Mouse (Mus musculus) testis, postnatal 14 days (tissue): ENCODE results near the gene Pcp4l1.
"Not testable (repeated sequence)": the region's sequence is repeated elsewhere in the genome, so short reads cannot be mapped to it uniquely, and the experiment has no call there.

ENCODE experiments used
- DNase-seq: peaks from one replicate; pipeline ENCODE4 v3.0.0; 2021; ENCODE audit warnings: low spot score

Gene Pcp4l1

GRCm38 (mm10) chr1:171195887-171196397 is at the start of gene Pcp4l1:
Gene Pcp4l1 (minus strand): TSS chr1:171196268.
- DNase-seq: peak; percentile 64

- DNase-seq: no peak
Observed at GRCm38 (mm10) chr1:171245353-171245752, 49.3 kb upstream of the Pcp4l1 start.

GRCm38 (mm10) chr1:171241952-171242351 is 45.9 kb upstream of the Pcp4l1 start:
- DNase-seq: not testable (repeated sequence)

GRCm38 (mm10) chr1:171240911-171241310 is 44.8 kb upstream of the Pcp4l1 start:
- no peak for DNase-seq

GRCm38 (mm10) chr1:171239992-171240744 is 44.1 kb upstream of the Pcp4l1 start:
- DNase-seq: no peak

- DNase-seq: no peak
Observed at GRCm38 (mm10) chr1:171238463-171238862, 42.4 kb upstream of the Pcp4l1 start.

- no peak for DNase-seq
Observed at GRCm38 (mm10) chr1:171237438-171237837, 41.4 kb upstream of the Pcp4l1 start.

GRCm38 (mm10) chr1:171235791-171236190 is 39.7 kb upstream of the Pcp4l1 start:
- DNase-seq: no peak

- no peak for DNase-seq
Observed at GRCm38 (mm10) chr1:171234538-171234937, 38.5 kb upstream of the Pcp4l1 start.

GRCm38 (mm10) chr1:171234126-171234525 is 38.1 kb upstream of the Pcp4l1 start, which contains the start of gene Fcer1g:
Gene Fcer1g (minus strand): TSS chr1:171234365.
- no peak for DNase-seq

- DNase-seq: peak; percentile 47
Observed at GRCm38 (mm10) chr1:171232800-171233730, 37.0 kb upstream of the Pcp4l1 start.

- no peak for DNase-seq
Observed at GRCm38 (mm10) chr1:171232348-171232747, 36.3 kb upstream of the Pcp4l1 start.

GRCm38 (mm10) chr1:171231844-171232243 is 35.8 kb upstream of the Pcp4l1 start:
- DNase-seq: no peak

- DNase-seq: no peak
Observed at GRCm38 (mm10) chr1:171230215-171230614, 34.1 kb upstream of the Pcp4l1 start.

- DNase-seq: no peak
Observed at GRCm38 (mm10) chr1:171229750-171230149, 33.7 kb upstream of the Pcp4l1 start.

GRCm38 (mm10) chr1:171227879-171228278 is 31.8 kb upstream of the Pcp4l1 start:
- DNase-seq: no peak

GRCm38 (mm10) chr1:171226780-171227179 is 30.7 kb upstream of the Pcp4l1 start:
- DNase-seq: no peak

- no peak for DNase-seq
Observed at GRCm38 (mm10) chr1:171224857-171225256, 28.8 kb upstream of the Pcp4l1 start, which contains the start of gene Apoa2. Gene Apoa2 (plus strand): TSS chr1:171225054.

GRCm38 (mm10) chr1:171223796-171224195 is 27.7 kb upstream of the Pcp4l1 start:
- DNase-seq: peak; percentile 73

- DNase-seq: no peak
Observed at GRCm38 (mm10) chr1:171223168-171223567, 27.1 kb upstream of the Pcp4l1 start.

- peak; percentile 95 for DNase-seq
Observed at GRCm38 (mm10) chr1:171222238-171223155, 26.4 kb upstream of the Pcp4l1 start, which contains the start of gene Tomm40l. Gene Tomm40l (minus strand): TSS chr1:171222514.
